Mouse (Mus musculus) heart, postnatal 0 days (tissue): ENCODE results near the gene Rasgrp1. TPM values are rescaled to one million over a fixed set of nuclear protein-coding genes. Genes with fewer than 3 reads are reported as not detected.

Source experiments
- ATAC-seq: fragments of 200-750 bp; cut with Nextera tagmentation; 2 replicates; pipeline ENCODE4 v1.8.0; 2017; ENCODE audit warnings: low read depth, moderate number of reproducible peaks, moderate library complexity; ENCODE audit not compliant: insufficient read depth
- DNase-seq: peaks from one replicate; pipeline ENCODE4 v3.0.0-alpha.2; 2016; ENCODE audit warnings: low spot score
- H3K27ac ChIP-seq: fragments of 300-500 bp; sonication (generic); 2 replicates; pipeline ENCODE4 v1.5.1; 2014; ENCODE audit warnings: low read depth, mild to moderate bottlenecking
- H3K27me3 ChIP-seq: fragments of 300-500 bp; sonication (generic); 2 replicates; pipeline ENCODE4 v1.6.1; 2014; ENCODE audit warnings: low read length, mixed read lengths; ENCODE audit not compliant: control insufficient read depth, insufficient read depth
- H3K36me3 ChIP-seq: fragments of 300-500 bp; sonication (generic); replicated peaks from 2 replicates; pipeline ENCODE4 v1.6.1; 2014; ENCODE audit warnings: low read length, mixed read lengths; ENCODE audit not compliant: control insufficient read depth, insufficient read depth
- H3K4me1 ChIP-seq: fragments of 300-500 bp; sonication (generic); 2 replicates; pipeline ENCODE4 v1.6.1; 2014; ENCODE audit warnings: antibody characterized with exemption; ENCODE audit not compliant: control insufficient read depth, insufficient read depth
- H3K4me2 ChIP-seq: fragments of 300-500 bp; sonication (generic); 2 replicates; pipeline ENCODE4 v1.6.1; 2014; ENCODE audit warnings: low read depth, mild to moderate bottlenecking, low read length, moderate library complexity
- H3K4me3 ChIP-seq: fragments of 300-500 bp; sonication (generic); 2 replicates; pipeline ENCODE4 v1.5.1; 2014; ENCODE audit warnings: low read depth, low read length
- H3K9ac ChIP-seq: fragments of 300-500 bp; sonication (generic); replicated peaks from 2 replicates; pipeline ENCODE4 v1.6.1; 2014; ENCODE audit warnings: low read depth, low read length, mixed read lengths
- H3K9me3 ChIP-seq: fragments of 300-500 bp; sonication (generic); replicated peaks from 2 replicates; pipeline ENCODE4 v1.6.1; 2016; ENCODE audit warnings: low read length; ENCODE audit not compliant: control insufficient read depth
- CTCF ChIP-seq: IDR thresholded peaks from 2 replicates; pipeline ENCODE4 v1.5.1; 2016; ENCODE audit warnings: antibody characterized with exemption, control low read depth, low read depth
- EP300 ChIP-seq: IDR thresholded peaks from 2 replicates; pipeline ENCODE4 v1.6.1; 2016; ENCODE audit warnings: antibody characterized with exemption, low read depth
- WGBS: fragments of 180-500 bp; shearing (Covaris S2); extraction: QIAGEN DNeasy Blood & Tissue Kit; methylation state at CpG from one replicate; pipeline ENCODE4 v1.1.7; 2014; 5-methylcytosine and 5-hydroxymethylcytosine counted together
- polyA plus RNA-seq: library from polyadenylated mRNA; unstranded; fragments of >200 nt; fragmentation: Nextera tagmentation; extraction: Ambion mirVana; gene quantifications from 2 replicates; pipeline ENCODE4 v1.2.1, GENCODE M21; 2015
- total RNA-seq: library from RNA; depleted of rRNA; stranded (reverse); fragments of >200 nt; gene quantifications from 2 replicates; pipeline ENCODE4 v1.2.3, GENCODE M21; 2014; ENCODE audit warnings: low replicate concordance; rRNA removed

Rasgrp1 gene
- total and polyA plus RNA-seq, 2 experiments from 2014 or later = 0.07 TPM; not detected in 1

- Histone ChIP-seq H3K4me2 (no peak overlapping the region), H3K4me1 (no peaks in the 10 kb centered on the region), H3K9ac (no peak overlapping the region), H3K9me3 (no peaks in the 10 kb centered on the region), H3K27me3 (no peaks in the 10 kb centered on the region), H3K36me3 (no peaks in the 10 kb centered on the region), H3K4me3 (no peak overlapping the region), H3K27ac (no peak overlapping the region)
- 73% methylated on average over 7 of the region's 7 CpGs for WGBS
- DNase-seq (no peak), ATAC-seq (no peak)
- TF ChIP-seq CTCF (no peak), EP300 (no peak)
Measured at GRCm38 (mm10) chr2:117230261-117230660, 112.5 kb downstream of the Rasgrp1 start.

Other genes with a start within 250 kb of the Rasgrp1 start
- 13.6 and 19.4 TPM in 2 replicates for gene Spred1, start 221.6 kb downstream of the Rasgrp1 start, total RNA-seq
- gene Spred1, start 221.6 kb downstream of the Rasgrp1 start, polyA plus RNA-seq = 5.1 and 5.2 TPM in 2 replicates
- gene Fam98b, start 93.3 kb downstream of the Rasgrp1 start, total RNA-seq = 0.61 and 2.8 TPM in 2 replicates
- 7.0 and 8.3 TPM in 2 replicates for gene Fam98b, start 93.3 kb downstream of the Rasgrp1 start, polyA plus RNA-seq